Mouse (Mus musculus) embryonic fibroblast, embryonic 13.5 days (primary cell): Measurements from ENCODE around the gene Pon1. TPM values are rescaled to one million over a fixed set of nuclear protein-coding genes. Genes with fewer than 3 reads are reported as not detected.

ENCODE experiments used
- H3K27ac ChIP-seq: 2 replicates; pipeline ENCODE4 v1.5.1; 2012; ENCODE audit warnings: low read length, control low read depth, inconsistent platforms; ENCODE audit not compliant: insufficient read depth
- H3K4me1 ChIP-seq: 2 replicates; pipeline ENCODE4 v1.6.1; 2011; ENCODE audit warnings: low read length; ENCODE audit not compliant: control insufficient read depth, insufficient read depth
- H3K4me3 ChIP-seq: 2 replicates; pipeline ENCODE4 v1.5.1; 2011; ENCODE audit warnings: mild to moderate bottlenecking, control low read depth, low read length; ENCODE audit not compliant: insufficient read depth
- CTCF ChIP-seq: IDR thresholded peaks from 2 replicates; pipeline ENCODE4 v1.5.1; 2011; ENCODE audit warnings: mild to moderate bottlenecking, control low read depth, low read length, moderate library complexity, borderline replicate concordance; ENCODE audit not compliant: insufficient read depth
- POLR2A ChIP-seq: IDR thresholded peaks from 2 replicates; pipeline ENCODE4 v1.6.1; 2011; ENCODE audit warnings: low read depth, mild to moderate bottlenecking, control low read depth, low read length, moderate library complexity
- polyA plus RNA-seq: library from polyadenylated mRNA; stranded (reverse); fragments of >200 nt; gene quantifications from 2 replicates; pipeline ENCODE4 v1.2.4, GENCODE M21; 2011; ENCODE audit warnings: low read depth; ENCODE audit not compliant: missing spikeins, insufficient read length

Pon1 gene
- polyA plus RNA-seq, 1 experiment = not detected

GRCm38 (mm10) chr6:5163507-5164144, 30.1 kb downstream of the Pon1 start:
- TF ChIP-seq POLR2A (no peak), CTCF (no peak)
- no peak overlapping the region for H3K27ac ChIP-seq
- no peaks in the 10 kb centered on the region for H3K4me1 ChIP-seq
- H3K4me3 ChIP-seq = no peak overlapping the region

- Histone ChIP-seq H3K4me1 (no peaks in the 10 kb centered on the region), H3K4me3 (no peak overlapping the region), H3K27ac (no peak overlapping the region)
- TF ChIP-seq POLR2A = no peak
- no peak for TF ChIP-seq CTCF
Measured at GRCm38 (mm10) chr6:5162052-5162451, 31.7 kb downstream of the Pon1 start.

- TF ChIP-seq POLR2A (no peak), CTCF (no peak)
- Histone ChIP-seq H3K4me1 (peaks cover 7% of the 10 kb centered on the region), H3K4me3 (no peak overlapping the region), H3K27ac (no peak overlapping the region)
Measured at GRCm38 (mm10) chr6:5159385-5159791, 34.4 kb downstream of the Pon1 start.

GRCm38 (mm10) chr6:5156541-5157425, 37.0 kb downstream of the Pon1 start:
- Histone ChIP-seq H3K27ac (no peak overlapping the region), H3K4me1 (peaks cover 7% of the 10 kb centered on the region)
- TF ChIP-seq CTCF = no peak
- TF ChIP-seq POLR2A = no peak

GRCm38 (mm10) chr6:5155313-5155927, 38.3 kb downstream of the Pon1 start:
- H3K4me3 ChIP-seq = no peak overlapping the region
- H3K4me1 ChIP-seq = peaks cover 7% of the 10 kb centered on the region
- H3K27ac ChIP-seq = no peak overlapping the region
- TF ChIP-seq POLR2A = no peak
- no peak for TF ChIP-seq CTCF

More at GRCm38 (mm10) chr6:5156541-5157425, 37.0 kb downstream of the Pon1 start:
- H3K4me3 ChIP-seq = no peak overlapping the region

- Histone ChIP-seq H3K27ac (no peak overlapping the region), H3K4me3 (no peak overlapping the region), H3K4me1 (peaks cover 7% of the 10 kb centered on the region)
- TF ChIP-seq POLR2A (no peak), CTCF (no peak)
Measured at GRCm38 (mm10) chr6:5154786-5155185, 39.0 kb downstream of the Pon1 start.

GRCm38 (mm10) chr6:5152185-5152584, 41.6 kb downstream of the Pon1 start:
- peaks cover 7% of the 10 kb centered on the region for H3K4me1 ChIP-seq
- no peak overlapping the region for H3K4me3 ChIP-seq
- no peak for TF ChIP-seq CTCF
- no peak for TF ChIP-seq POLR2A
- H3K27ac ChIP-seq = no peak overlapping the region

- TF ChIP-seq POLR2A = no peak
- no peak for TF ChIP-seq CTCF
- peaks cover 7% of the 10 kb centered on the region for H3K4me1 ChIP-seq
- no peak overlapping the region for H3K27ac ChIP-seq
- H3K4me3 ChIP-seq = no peak overlapping the region
Measured at GRCm38 (mm10) chr6:5151171-5151570, 42.6 kb downstream of the Pon1 start.

GRCm38 (mm10) chr6:5149941-5150340, 43.8 kb downstream of the Pon1 start:
- Histone ChIP-seq H3K27ac (no peak overlapping the region), H3K4me1 (peaks cover 5% of the 10 kb centered on the region), H3K4me3 (no peak overlapping the region)
- TF ChIP-seq CTCF (no peak), POLR2A (no peak)

- H3K4me1 ChIP-seq = no peaks in the 10 kb centered on the region
- H3K27ac ChIP-seq = no peak overlapping the region
- TF ChIP-seq POLR2A (no peak), CTCF (no peak)
- no peak overlapping the region for H3K4me3 ChIP-seq
Measured at GRCm38 (mm10) chr6:5147488-5148142, 46.1 kb downstream of the Pon1 start.

- TF ChIP-seq CTCF = no peak
- no peak for TF ChIP-seq POLR2A
- no peak overlapping the region for H3K27ac ChIP-seq
- no peaks in the 10 kb centered on the region for H3K4me1 ChIP-seq
- H3K4me3 ChIP-seq = no peak overlapping the region
Measured at GRCm38 (mm10) chr6:5139666-5140065, 54.1 kb downstream of the Pon1 start.
